Mouse (Mus musculus): ENCODE measurements around the gene Slc39a11.

Slc39a11 gene

DNA sequence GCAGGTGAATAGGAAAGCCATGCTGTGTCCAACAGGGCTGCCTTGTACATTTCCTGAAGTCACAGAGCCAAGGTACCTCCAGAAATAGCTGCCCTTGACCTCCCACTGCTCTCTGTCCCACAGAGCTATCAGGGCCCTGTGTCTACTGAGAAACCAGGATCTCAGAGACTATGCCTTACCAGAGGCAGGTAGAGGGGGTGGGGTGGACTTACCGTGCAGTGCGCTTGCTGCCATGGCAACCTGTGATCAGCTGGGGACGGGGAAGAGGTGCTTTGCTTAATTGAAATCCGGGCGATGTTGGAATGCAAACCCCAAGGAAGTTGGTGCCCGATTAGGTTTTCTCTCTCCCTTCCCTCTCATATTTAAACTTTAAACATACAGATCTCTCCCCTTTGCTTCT is 260.2 kb downstream of the Slc39a11 start:
- peak; percentile 4 to 7 for DNase-seq

DNA sequence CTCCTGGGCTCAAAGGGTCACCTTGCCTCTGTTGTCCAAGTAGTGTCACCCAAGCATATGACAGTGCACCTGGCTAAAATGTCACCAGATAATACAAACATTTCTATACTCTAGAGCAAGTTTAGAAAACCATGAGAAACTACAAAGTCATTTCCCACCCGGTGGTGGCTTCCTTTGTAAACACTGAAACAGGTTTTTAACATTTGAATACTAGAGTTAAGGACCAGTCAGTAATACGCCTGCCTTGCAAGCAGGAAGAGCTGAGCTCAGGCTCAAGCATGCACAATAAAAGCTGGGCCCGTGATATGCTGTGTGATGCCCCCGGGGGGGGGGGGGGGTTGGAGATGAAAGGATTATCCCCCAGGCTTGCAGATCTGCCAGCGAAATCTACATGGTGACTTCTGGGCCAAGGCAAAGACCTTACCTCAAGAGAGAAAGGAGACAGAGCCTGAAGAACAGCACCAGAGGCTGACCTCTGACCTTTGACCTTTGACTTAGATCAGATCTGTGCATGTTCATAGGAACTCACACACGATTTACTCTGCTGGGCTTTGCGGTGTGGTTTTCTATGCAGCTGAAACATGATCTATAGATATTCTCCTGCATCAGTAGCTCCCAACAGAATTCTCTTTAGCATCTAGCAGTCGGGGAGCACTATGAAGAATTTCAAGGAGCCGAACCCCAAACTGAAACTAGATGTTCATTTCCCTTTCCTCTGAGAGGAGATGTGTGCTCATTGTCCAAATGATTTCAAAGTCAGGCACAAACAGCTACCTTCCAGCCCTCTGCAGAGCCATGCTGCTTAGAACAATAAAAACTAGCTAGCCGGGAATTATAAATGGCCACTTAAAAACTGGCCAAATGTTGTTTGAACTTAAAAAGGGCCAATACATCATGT is 267.0 kb downstream of the Slc39a11 start:
- DNase-seq, result no peak

DNA sequence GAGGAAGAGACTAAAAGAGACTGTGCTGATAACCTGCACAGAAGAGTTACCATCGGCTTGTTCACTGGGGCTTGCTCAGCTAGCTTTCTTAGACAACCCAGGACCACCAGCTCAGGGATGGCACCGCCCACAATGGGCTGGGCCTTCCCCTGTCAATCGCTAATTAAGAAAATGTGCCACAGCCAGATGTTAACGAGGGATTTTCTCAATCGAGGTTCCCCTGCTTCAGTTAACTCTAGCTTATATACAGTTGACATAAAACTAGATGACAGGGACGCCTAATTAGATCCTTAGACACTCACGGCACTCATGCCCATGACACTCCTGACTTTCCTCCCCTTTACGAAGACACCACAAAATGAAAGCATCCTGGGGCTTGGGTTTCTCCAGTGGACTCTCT is 268.3 kb downstream of the Slc39a11 start:
- no peak for DNase-seq

DNA sequence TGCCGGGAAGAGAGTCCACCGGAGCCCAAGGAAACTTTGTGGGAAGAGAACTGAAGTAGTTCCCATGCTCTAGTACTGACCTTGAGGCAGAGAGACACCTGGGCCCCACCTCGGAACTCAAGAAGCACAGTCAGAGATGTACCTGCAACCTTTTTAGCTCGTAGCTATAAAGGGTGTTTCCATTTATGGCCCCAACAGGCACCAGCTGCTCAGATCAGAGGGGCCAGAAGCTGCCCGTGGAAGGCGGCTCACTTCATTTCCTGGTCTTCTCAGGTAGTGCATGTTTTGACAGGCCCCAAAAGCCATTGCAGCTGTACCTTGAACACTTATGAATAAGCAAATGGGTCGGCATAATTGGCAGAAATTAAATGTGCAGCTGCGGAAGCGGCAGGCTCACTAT is 271.0 kb downstream of the Slc39a11 start:
- no peak for DNase-seq

DNA sequence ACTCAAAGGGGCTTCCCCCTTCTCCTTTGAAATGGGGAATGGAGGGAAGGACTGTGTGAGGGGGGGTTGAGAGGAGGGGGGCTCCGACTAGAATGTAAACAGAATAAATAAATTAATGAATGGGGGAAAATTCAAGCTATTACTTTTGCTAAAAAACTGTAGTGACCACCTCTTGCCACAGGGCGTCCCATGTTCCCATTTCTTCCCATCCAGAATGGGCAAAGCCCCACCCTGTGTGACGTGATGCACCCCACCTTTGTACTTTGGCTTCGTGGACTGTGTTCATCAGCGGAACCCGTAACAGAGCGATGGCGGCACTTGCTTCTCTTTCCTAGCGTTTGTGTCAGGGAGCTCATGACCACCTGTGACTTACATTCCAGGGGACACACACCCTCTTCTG is 273.8 kb downstream of the Slc39a11 start:
- DNase-seq, result no peak

DNA sequence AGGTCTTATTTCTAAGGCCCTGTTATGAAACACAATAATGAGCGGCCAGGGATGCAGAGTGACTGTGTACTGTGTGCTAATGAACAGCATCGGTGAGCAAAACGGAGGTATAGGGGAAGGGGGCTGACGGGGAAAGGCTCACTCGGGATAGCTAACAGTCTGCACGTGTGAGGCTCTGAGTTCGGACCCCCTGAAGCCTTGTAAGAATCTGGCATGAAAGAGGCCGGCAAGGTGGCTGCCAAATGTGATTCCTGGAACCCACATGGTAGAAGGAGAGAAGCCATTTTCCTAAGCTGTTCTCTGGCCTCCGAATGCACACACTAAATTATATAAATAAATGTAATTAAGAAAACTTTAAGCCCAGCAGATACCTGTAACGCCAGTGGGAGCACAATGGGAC is 276.0 kb downstream of the Slc39a11 start:
- no peak for DNase-seq

DNA sequence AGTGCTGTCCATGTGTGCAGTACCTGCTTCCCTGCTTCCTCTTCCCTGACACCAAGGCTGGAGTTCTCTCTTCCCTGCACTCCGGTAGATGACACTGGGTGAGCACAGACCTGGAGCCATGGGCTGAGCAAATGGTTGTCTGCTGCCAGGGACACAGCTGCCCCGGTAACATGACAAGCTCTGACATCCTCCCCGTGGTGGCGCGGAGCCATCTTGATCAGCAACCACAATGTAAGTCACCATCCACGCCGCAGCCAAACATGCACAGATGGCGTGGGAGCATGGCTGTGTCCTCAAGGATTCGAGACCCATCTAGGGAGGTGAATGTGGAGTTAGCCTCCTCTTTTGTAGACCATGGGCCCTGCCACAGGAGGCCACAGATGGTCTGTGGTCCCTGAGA is 276.5 kb downstream of the Slc39a11 start:
- no peak for DNase-seq

DNA sequence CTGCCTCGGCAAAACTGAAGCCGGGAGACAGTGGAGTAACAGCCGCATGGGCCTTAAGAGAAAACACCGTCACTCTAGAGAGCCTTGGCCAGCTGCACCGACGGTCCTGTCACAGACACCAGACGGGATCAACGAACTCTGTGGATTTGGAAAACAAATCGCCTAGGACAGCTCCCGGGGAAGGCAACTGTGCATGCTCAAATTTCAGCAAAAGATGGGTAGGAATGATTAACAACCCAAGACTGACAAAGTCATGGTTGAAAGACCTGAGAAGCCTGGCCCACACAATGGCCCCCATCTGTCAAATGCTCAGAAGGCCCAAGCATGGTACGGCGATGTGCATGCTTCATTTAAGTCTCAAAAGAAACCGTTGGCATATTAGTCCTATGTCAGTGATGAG is 281.8 kb downstream of the Slc39a11 start:
- DNase-seq, result no peak

DNA sequence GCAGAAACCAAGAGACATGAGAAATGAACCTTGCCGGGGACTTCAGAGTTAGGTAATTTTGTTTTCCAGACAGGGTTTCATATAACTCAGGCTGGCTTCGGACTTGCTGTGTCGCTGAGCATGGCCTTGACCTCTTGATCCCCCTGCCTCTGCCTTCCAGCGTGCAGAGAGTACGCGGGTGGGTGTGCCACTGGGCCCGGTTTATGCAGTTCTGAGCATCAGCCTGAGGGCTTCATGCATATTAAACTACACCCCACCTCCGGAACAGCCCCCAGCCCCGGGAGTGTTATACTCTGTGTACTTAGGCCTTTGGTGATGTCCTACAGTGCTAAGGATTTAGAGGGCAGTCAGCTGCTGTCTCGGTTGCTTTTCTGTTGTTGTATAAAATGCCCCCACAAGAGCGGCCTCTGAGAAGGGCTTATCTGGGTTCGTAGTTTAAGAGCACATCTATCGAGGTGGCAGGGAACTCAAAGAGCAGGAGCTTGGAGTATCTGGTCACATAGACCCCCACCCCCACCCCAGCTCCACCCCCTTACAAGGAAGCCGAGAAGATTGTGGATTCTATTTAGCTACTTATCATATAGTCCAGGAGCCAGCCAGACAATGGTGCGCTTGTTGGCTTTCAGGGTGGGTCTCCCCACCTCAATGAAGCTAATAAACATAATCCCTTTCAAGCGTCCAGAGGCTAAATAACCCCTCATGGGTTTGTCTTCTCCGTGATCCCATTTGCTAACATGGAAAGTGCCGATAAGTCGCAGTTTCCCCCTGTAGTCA is 283.4 kb downstream of the Slc39a11 start:
- no peak for DNase-seq

DNA sequence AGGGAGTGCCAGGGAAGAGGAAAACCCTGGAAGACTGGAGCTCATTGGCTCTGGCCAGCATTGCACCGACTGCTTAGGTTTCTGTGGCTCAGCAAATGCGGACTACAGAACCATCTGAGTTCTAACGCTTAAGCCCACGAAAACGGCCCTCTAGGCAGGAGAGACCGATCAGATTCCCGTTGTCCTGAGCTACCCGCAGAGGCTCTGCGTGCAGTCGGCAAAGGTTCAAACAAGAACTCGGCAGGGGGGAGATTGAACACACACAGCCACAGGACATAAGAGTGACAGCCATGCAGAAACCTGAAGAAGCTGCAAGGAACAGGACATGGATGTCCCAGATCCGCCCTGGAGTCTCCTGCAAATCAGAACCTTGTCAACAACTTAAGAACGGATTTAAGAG is 286.1 kb downstream of the Slc39a11 start:
- no peak for DNase-seq

DNA sequence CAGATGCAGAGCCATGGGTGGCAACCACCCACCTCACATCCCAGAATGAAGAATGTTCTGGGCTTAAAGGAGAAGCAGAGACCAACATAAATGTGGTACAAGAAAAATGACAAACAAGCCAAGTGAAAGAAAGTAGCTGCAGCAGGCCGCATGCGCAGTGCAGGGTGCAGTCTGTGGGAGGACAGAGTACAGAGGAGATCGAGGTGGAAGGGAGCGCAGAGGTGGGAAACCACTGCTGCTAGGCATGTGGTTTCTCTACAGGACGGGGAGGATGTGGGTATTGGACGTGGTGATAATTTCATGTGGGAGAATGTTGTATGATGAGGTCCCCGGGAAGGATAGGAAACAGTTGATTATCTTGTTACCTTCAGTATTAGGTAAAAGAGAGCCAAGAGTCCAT is 287.3 kb downstream of the Slc39a11 start:
- no peak for DNase-seq

DNA sequence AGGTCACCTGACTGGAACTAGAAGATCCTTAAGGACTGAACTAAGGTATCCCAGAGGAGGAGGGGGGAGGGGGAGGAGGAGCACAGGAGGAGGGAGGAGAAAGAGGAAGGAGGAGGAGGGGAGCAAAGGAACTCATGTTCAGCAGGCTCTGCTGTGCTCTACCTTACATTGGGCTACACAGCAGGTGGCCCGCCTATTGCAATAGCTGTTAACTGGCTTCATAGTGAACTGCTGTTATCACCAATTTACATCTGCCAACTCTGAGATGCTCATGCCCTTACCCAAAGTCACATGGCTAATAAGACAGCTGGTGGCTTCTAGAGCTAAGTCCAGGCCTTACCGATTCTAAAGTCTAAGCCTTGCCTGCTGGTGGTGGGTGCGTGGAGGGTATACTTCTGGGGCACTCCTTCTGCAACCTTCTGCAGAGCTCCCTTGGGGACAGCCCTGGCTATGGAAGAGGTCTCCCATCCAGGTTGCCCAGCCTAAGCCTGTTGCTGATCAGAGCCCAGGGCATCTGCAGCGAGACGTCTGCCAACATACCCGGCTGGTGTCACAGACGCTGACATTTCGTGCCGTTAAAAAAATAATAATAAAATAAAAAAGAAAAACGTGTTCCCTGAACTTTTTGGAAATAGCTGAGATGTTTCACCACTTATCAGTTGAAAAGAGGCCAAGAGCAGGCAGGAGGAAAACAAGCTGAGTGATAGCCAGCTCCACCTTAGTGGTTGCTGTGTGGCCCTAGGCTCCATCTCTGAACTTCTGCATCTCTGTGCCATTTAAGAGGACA is 289.6 kb downstream of the Slc39a11 start:
- DNase-seq, result no peak

DNA sequence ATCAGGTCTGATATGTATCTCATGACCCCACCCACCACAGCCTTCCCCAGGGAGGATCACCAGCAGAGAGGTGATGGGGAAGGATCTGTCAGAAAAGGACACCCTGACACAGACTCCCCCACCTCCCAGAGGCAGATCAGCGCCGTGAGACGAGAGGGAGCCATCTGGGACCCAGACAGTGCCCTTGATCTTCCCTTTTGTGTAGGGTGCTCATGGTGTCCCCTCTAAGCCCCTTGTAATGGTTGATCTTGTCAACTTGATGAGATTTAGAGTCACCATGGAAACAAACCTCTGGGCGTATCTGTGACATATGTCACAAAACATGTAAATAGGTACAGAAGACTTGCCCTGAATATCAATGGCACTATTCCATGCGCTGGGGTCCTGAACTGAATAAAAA is 293.9 kb downstream of the Slc39a11 start:
- DNase-seq, result no peak

DNA sequence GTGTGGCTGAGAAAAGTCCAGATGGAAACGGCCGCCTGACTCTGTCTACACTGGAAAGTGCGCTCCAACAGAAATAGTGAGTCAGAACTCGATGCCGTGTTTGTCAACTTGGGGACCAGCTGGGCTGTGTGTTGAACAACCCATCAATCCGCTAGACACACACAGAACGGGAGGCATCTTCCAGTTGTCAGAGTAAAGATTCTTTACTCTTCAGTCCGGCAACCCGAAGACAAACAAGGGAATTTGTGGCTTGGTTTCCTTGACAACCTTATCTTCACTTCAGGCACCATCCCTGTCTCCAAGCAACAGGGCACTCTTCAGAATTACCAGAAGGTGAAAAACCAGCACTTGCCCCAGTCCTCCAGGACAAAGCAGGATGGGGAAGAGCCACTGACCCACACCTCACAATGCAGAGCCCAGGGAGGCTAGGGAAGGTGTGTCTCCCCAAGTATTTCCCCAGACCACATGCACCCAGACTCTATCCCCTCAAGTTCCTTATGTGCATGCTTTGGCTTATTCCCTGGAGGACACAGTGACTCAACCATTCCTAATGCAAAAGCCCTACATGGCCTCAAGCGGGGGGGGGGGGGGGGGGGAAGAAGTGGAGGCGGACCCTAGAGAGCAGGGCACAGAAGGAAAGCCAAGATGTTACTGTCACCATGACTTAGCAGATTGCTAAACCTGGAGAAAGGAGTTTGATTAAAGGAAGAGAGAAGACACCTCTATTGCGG is 297.6 kb downstream of the Slc39a11 start:
- no peak for DNase-seq

DNA sequence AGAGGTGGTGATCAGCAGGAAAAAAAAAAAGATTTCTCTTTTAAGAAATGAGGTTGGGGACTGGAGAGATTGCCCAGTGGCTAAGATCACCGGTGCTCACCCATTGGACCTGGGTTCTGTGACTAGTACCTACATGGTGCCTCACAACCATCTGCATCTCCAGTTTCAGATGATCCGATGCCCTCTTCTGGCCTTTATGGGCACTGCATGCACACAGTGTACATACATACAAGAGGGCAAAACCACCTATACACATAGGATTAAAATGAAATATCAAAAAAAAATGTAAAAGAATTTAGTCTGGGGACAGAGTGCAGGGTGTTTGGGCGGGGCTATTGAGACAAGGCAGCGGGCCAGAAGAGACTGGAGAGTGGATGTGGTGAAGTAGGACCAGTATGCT is 299.3 kb downstream of the Slc39a11 start:
- no peak for DNase-seq

DNA sequence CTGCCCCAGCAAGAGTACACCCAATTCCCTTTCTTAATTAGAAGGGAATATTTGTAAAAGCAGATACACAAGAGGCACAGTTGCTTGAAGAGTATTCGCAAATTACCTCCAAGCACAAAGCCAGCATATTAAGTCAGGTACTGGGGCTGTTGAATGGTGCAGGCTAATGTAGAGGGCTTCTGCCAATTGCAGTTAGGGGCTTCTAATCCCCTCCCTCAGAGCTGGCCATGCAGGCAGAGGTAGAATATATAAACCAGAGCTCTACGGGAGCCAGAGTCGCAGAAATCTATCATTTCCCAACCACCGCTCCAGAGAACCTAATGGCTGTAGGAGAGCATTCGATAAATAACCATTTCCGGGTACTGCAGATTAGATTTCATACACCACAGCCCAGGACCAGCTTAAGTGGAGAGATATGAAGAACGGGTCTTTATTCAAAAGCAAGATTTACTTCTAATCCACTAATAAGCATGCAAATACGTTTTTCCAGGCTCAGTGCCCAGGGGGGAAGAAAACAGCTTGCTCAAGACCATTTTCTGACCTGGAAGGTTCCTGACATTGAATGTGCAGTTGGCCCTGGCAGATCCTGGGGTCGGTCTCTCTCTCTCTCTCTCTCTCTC is 302.9 kb downstream of the Slc39a11 start:
- no peak for DNase-seq

DNA sequence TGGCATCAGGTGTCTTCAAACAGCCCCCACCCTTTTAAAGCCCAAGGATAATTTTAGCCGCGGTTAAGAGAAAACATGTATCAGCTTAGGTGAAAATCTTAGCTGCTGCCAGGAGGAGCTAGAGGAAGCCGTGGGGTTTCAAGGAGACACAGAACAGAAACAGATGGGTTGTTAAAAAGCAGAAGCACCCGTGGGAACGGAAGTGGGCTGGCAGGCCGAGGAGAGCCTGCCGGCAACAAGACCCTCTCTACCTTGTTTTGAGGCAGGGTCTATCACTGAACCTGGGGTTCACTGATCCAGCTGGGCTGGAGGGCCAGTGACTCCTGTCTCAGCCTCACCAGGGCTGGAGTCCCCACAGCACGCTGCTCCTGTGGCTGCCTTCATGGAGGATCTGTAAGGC is 310.1 kb downstream of the Slc39a11 start:
- DNase-seq, result no peak

DNA sequence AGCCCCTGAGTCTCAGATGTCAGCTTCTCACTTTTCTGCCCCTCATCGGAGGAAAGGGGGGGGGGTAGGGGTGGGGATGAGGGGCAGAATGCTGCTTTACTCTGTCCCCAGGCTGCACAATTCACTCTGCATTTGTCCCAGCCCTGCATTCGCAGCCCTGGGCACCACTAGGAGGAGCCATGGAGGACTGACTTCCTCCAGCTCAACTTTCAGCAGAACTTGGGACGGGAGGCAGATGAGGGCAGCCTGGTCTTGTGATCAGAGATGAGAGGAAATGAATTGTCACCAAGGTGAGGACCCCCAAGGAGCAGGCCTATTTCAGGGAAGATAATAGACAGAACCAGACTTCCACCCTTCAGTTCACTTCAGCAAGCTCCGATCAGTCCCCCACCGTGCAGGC is 311.3 kb downstream of the Slc39a11 start:
- DNase-seq, result no peak

DNA sequence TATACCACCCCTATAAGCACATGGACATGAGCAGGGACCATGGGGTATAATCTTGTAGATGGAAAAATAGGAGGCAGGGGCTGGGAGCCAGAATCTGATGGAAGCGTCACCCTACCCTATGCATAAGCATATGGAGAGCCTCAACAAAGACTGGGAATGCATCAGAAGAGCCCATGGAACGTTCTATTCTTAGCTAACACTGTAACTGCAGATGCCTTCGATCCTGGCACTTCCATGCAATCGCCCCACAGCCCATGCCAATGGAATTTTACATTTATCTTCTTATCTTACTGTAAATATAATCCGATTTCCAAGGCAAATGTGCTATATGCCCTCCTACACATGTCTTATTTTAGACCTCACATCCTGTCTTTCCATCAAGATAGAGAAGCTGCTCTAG is 314.2 kb downstream of the Slc39a11 start:
- no peak for DNase-seq

DNA sequence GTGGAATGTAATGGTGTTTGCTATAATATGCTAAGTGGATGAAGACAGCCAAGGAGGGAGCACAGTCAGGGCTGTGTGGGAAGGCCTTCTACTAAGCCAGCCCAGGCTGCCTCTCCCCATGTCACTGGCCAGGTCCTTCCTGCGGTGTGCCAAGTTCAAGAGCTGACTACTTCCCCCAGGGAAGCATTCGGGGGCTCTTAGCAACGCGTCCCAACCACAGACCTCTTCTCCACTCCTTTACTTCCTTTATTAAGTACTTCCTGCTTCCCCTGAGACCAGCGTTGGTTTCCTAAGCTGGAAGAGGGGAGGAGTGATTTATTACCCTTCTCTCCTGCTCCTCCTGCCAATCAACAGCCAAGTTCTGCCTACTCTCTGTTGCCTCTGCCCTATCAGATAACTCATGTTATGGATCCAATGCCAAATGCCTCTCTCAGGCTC is 315.4 kb downstream of the Slc39a11 start:
- DNase-seq, result no peak

DNA sequence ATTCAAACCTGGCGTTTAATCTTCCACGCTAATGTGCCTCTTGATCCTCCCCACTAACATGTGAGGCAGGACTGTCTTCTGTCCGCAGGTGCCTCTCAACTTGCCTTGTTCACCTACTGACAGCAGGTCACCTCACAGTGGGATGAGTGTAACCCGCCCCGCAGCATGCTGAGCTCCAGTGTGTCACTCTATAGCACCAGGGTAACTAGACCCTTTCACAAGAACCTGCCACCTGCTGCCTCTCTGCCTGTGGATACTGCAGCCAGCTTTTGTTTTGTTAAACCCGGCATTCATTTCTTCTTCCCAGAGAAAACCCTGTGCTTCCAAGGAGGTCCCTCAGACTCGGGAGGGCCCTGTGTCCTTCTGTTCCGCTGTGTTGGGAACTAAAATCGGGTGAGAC is 316.3 kb downstream of the Slc39a11 start:
- no peak for DNase-seq

DNA sequence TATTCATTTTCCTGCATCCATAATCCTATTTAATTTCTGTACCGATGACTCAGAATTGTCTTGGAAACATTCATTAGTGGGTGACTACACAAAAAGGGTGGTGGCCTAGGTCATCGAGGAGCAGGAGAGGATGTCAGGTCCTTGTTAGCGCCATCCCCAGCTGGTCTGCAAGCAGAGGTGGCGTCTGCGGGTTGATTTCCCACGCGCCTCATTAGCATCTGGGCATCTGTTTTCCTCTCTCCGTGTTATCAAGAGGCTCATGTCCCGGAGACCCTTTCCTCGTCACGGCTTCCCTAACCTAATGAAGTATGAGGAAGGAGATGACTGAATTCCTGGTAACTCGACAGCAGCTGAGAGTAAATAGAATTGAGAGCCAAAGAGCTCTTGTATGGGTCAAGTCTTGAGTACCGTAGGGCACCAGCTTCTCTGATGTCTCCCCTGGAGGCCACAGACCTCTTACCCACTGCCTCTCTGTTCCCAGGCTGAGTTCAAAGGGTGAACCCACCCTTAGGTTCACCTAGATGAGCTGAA is 319.8 kb downstream of the Slc39a11 start:
- DNase-seq, result no peak
